Mouse (Mus musculus): Measurements from ENCODE around the gene Thsd7a.

The Thsd7a gene

DNA sequence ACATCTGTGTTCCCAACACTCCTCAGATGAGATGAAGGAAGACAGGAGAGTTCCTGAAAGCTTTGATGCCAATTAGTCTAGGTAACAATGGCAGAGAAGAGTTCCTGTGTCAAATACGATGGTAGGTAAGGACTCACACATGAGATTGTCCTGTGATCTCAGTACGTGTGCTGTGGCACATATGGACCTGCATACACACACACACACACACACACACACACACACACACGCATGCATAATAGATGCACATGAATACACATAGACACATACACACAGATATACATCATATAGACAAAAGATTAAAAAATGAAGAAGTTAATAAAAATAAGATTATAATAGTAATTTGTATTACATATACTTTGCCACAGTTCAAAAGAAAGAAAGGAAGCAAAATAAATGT is 56.0 kb downstream of the Thsd7a start:
- no peak for DNase-seq (ENCODE audit: low spot score in 2 of 2)

DNA sequence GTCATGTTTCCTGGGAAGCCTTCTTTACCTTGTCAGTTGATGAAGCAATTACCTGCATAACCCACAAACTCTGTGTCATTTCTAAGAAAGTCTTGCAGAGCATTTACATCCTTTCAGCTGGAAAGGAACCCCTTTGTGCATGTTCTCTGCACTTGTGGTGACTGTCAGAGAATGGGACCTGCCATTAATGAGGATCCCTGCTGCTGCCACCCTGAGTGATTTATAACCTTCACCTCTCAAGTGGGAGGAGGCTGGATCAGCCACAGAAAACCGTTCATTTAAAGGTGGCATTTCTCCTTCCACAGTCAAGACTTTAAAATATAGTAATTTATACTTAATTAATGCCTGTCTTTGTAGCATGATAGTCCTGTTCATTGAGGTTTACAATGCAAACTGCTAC is 99.6 kb downstream of the Thsd7a start:
- DNase-seq (ENCODE audit: low spot score in 2 of 2) = no peak

DNA sequence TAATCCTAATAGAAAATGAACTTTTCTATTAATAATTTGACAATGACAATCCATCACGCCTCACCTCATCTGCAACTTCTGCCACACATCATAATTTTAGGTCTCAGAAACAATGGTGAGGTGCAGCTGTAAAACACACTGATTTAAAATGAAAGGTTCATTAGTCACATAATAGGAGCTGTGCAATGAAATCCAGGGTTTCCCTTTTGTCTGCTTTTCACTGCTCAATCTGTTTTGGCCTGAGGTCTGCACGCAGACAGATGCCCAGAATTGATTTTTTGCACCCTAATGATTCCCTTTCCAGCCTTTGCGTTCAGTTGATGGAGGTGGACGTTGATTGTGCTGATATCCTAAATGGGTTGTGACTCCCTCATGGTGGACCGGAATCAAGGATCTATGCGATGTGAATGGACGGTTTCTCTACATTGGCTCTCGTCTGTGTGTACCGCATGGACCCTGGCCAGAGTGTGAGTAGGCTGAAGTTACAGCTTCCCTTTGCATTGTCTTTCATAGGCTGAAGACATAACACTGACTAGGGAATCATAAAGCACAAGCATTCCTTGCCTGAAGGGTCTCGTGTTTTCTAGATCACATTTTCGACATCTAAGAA is 120.5 kb downstream of the Thsd7a start:
- DNase-seq (ENCODE audit: low spot score in 2 of 2) = no peak

DNA sequence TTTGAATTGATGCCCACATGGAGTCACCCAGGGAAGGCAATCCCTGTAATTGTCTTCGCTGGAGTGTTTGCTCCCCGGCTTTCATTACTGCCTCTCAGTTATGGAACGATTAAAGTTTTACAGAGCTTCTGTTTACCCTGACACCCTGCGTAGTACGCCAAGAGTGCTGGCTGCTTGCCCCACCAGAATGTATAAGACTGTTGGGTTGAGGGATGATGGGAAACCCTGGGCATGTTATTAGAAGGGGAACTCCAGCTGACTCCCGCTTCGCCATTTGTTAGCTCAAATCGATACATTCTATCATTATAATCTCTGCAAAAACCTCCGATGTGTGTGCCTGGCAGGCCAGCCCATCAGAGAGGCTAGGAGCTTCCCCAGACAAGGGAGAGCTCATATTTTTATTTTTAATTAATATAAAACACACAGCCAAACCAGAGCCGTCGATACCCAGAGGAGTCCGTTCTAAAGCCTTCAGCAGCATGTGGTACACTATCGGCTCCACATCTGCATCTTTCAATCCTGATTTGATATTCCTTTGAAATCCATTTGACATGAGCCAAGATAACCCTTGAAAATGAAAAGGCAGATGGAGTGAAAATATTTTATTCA is 142.5 kb downstream of the Thsd7a start:
- no peak for DNase-seq (ENCODE audit: low spot score in 2 of 2)

DNA sequence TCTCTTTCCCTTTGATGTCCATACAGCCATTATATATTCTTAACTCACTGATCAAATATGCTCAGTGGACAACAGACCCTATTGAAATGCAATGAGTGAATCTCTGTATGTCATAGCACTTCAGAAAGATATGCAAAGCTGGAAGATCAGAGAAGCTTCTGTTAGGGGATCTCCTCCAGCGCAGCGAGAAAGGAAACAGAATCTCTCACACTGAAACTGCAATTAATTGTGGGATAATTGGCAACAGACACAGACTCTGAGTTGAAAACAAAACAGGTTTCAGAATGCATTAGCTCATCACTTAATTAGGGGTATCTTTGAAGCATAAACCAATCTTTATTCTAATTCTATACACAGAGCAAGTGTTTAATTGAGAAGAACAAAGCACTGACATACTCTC is 146.3 kb downstream of the Thsd7a start:
- DNase-seq (ENCODE audit: low spot score in 2 of 2) = no peak

DNA sequence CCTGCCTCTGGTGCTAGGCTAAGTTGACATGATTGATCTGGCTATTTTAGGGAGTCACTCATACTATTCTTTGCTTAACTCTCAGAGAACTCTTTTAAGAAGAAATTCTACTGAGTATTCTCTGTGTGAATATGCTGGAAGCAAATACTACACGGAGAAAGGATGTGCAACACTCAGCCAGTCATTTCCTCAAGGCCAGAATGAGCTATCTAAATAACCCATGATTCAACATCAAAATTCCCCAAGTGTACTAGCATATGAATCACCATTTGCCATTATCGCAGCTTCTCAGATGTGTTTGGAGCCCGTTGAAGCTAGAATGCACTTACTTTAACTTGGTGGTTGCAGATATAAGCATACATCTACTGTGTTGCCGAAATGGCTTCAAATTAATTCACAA is 147.0 kb downstream of the Thsd7a start:
- DNase-seq (ENCODE audit: low spot score in 2 of 2) = no peak

DNA sequence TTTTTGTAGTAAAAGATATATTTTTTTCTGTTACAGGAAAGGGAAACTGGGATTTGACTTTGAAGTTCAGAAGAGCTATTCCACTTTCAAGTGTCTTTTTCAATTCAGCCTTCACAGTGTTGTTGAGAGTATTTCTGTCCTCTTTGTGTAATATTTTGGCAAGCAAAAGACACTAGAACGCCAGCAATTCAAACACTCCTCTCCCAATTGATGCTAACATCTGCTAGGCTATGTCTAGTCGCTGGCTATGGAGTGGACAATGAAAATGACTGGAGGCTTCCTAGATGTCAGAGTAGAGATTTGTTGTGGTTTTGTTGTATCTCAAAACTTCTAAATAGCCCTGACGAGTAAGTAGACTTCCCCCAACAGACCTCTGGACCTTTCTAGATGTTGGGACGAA is 164.8 kb downstream of the Thsd7a start:
- no peak for DNase-seq (ENCODE audit: low spot score in 2 of 2)

DNA sequence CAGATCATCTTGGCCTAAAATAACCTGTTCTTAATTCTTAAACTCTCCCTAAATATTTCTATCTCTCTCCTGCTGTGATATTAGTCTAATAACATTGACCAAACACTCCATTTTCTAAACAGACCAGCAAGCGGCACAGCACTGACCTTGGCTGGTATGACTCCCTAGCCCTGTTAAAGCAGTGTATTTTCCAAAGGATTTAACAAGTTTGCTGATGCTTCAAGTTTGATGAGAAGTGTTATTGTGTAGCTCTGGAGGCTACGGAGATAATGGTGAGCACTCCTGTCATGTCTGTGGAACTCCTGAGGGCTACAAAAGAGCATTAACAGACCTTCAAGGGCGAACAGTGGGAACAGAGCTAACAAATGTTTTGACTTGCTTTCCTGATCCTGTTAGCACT is 168.1 kb downstream of the Thsd7a start:
- DNase-seq (ENCODE audit: low spot score in 2 of 2) = no peak

DNA sequence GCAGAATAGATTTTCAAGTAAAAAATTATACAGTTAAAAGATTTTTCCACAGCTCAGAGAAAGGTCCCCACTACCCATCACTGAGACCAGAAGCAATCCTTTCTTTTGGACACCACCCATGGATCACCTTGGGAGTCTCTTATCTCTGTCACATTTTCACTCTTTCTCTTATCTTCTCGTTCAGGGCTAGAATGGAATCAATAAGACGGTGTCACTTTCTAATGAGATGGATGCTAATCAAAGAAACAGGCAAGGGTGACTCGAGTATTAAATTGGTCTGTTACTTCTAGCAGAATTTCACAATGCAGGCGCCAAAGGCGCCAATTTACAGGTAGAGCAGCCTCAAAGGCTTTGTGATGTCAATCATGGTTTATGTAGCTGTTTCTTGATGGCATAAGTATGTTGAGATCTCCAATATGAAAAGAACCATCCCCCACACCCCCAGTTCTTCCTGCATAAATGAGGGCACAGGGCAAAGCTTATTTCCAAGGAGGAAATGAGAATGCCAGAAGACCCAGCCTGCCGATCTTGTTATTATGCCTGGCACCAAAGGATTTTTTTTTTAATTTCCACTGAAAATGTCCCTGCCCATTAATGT is 173.5 kb downstream of the Thsd7a start:
- no peak for DNase-seq (ENCODE audit: low spot score in 2 of 2)

DNA sequence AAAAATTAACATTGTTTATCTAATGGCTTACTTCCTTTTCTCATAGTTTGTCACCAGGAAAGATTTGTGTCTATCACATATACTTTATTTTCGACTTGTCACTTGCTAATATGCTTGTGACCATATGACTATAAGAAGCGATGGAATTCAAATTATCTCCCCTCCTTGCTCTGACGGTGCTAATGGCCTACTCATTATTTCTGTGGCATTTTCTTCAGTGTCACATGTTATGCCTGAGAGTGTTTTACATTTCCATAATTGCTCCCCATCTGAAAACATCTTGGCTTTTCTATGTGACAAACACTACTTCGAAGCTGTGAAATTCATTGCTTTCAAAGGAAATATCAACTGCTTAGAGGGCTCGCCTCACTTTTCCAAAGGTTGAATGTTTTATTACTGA is 177.0 kb downstream of the Thsd7a start:
- DNase-seq (ENCODE audit: low spot score in 2 of 2) = no peak

DNA sequence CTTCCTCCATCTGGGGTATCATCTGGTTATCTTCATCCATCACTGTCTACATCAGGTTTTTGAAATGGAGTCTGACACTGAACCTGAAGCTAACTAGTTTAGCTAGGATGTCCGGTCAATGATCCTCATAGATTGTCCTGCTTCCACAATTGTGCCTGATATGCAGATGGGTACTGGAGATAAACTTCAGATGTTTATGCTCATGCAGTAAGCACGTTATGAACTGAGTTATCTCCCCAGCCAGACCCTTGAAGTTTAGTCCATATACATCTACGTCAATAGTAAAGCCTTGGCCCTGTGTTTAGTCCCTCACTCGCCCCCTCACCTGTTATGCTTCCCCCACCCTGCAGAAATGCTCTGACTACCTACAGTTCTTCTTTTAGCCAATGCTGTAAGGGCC is 184.1 kb downstream of the Thsd7a start:
- DNase-seq (ENCODE audit: low spot score in 2 of 2) = no peak

DNA sequence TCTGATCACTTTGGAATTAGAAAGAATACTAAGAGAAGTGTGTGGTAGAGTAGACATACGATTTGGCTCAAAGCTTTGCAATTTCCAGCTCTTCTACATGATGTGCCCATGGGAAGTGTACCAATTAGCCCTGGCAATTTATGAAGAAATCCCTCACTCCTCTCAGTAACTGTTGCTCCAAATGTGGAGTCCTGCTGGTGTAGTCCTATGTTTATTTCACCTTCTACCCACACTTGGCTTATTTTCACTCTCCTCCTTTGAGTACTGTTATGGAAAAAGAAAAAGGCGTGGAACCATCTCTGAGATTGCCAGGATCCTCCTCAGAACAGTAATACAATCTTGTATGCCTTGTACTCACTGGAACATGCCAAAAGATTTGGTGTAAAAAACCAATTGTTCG is 186.9 kb downstream of the Thsd7a start:
- no peak for DNase-seq (ENCODE audit: low spot score in 2 of 2)

DNA sequence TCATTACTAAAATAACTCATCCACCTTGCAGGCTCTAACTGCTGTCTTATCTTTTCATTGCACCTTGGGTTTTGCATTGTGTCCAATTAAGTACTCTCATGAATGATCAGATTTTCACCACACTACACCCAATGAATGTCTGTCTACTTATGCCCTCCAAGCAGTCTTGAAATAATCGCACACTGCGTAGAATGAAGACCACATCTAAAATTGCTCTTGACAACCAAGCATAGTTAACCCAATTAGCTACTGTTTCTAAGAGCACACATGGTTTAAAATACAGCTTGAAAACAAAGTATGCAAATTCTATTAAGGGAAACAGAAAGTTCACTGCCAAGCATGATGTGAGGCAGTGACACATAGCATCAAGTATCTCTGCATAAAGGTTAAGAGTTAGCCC is 188.7 kb downstream of the Thsd7a start:
- no peak for DNase-seq (ENCODE audit: low spot score in 2 of 2)

DNA sequence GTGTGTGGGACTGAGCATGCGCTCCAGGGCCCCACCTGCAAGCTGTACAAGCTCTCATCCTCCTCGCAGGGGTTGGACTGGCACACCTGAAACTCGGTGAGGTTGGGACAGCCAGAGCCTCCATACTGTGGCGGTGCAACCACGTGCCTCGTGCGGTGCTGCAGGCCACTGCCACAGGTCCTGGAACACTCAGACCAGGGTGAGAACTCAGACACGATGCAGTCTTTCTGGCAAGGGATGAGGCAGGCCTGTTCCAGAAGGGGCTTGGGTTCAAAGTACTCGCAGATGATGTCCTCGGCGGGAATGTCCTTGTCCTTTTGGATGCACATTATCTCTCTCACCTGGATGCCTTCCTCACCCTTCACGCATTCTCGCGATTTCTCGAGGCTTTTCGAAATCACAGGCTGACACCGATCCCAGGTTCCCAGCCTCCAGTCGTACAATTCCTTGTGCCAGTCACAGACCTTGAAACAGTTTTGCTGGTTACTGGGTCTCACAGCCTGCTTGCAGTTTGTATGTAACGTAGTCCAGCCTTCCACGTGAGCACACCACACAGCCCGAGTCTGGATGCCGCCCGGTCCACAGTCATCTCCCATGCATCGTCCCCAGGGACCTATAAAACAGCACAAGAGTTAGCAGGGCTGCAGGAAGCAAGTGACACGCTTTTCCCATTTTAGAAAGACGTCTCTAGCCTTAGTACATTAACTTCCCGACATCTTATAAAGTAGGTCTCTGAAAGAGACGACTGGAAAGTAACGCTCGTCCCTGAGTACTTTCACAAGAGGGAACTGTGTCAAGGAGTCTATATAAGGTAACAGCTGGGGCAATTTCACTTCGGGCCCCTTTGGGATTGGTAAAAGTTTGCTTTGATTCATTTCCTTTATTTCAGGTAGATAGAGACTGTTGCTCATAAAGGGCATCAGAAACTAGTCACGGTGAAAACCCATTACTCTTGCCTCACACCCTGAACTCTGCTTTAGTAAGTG is 193.8 kb downstream of the Thsd7a start:
- no peak for DNase-seq (ENCODE audit: low spot score in 2 of 2)

DNA sequence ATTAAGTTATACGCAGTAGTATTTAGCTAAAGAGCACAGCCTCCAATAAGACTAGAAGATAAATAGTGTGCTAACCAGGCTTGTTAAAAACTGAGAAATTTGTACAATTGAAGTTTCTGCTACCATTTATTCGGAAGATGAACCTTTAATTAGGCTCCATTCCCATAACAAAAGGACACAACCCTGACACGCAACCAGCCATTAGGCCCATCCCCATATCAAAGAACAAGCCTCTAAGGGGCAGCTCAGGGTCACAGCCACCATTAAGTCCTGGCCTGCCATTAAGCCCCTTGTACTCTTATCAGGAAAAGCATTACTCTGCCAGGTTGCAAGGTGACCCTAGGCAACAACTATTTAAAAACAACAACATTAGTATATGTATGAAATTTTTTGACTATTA is 198.0 kb downstream of the Thsd7a start:
- no peak for DNase-seq (ENCODE audit: low spot score in 2 of 2)

DNA sequence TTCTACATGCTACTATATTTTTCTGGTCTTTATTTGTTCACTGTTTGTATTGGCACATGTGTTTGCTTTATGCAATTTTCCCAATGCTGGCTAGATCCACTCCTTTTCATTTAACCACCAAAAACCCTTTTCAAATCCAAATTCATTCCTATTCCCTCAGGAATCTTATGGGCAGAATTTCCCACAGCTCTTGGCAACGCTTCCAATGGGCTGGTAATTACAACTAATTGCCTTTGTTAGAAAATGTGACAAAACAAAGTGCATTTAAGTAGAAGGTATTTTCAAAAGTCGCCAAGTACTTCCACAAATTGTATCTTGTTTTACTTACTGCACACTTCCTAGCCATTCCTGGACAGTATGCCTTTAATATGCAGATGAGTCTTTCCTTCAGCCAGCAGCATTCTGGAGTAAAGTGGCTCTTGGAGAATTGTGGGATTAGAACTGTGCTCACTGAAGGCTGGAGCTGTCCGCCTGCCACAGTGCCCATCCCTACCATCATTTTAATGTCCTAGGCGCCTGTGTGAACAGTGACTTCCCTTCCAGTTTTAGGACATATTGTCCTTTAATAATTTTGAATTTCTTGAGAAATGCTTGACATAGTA is 199.1 kb downstream of the Thsd7a start:
- no peak for DNase-seq (ENCODE audit: low spot score in 2 of 2)

DNA sequence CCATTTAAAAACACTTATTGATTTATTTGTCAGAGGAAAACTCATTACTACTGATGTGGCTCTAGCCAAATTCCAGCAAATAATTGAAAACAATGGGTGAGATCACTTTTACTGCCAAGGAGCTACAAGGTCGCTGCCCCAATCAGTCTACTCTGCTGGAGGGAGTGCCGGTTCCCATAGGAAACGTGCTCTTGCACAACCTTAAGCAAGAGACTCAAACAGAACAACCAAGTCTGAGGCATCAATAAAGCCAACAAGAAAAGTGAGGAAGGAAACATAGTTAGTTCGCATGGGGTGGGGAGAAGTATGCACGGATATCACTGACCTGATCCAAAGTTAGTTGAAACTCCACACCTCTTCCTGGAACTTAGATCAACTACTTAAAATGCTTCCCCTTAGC is 205.1 kb downstream of the Thsd7a start:
- no peak for DNase-seq (ENCODE audit: low spot score in 2 of 2)

DNA sequence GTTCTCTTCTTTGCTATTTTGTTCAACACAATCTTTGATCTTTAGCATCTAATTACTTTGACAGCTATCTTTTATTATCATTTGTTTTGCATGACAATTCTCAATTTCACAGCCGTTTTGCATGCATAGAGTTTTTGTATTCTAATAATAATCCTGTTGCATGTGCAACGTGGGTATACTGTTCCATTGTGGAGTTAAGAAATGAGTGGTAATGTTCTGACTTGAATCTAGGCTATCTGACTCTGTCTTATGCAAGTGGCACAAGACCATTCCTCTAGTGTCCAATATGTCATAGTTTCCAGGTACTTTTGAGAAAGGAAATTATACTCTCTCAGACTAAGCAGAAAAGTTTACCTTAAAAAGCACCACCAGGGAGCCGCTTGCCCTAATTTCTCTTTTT is 206.7 kb downstream of the Thsd7a start:
- no peak for DNase-seq (ENCODE audit: low spot score in 2 of 2)

DNA sequence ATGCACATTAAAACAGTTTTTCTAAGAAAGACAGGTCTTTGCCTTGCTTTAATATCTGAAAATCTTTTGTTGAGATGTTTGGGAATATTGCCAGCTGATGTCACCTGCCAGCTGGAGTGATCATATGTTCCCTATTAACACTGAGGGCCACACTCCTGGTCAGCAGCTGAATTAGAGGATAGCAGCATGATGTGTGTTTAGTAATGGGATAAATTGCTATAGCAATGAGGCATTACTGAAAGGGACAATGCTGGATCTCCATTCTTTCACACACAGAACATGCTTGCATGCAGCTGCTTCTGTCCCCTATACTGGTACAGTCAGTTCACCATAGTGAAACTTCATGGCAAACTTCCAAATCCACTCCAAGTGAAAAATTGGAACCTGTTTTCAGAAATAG is 230.1 kb downstream of the Thsd7a start:
- no peak for DNase-seq (ENCODE audit: low spot score in 2 of 2)

DNA sequence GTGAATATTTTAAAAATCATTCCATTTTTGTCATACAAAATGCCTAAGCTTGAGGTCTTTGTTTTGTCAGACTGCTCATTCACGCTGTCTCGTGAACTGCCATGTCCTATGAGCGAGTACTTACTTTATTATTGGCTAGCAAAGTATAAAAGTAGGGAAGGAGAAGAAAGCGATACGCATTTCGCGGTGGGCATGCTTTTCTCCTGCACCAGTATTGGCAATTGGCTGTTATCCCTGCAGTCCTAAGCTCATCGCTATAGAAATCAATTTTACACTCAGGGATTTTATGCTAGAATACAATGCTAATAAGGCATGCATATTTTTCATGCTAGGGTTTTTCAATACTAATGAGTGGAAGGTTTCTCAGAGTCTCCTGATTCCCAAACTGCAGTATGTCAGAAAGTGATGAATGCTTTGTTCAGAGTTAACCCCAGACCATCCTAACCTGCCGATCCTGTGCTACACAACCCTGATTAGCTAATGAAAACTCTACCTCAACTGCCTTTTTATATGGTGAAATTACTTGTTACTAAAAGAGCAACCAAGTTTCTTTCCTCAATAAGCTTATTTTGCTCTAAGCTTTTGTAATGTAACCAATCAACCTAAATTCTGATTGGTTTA is 230.8 kb downstream of the Thsd7a start:
- DNase-seq (ENCODE audit: low spot score in 2 of 2) = no peak

DNA sequence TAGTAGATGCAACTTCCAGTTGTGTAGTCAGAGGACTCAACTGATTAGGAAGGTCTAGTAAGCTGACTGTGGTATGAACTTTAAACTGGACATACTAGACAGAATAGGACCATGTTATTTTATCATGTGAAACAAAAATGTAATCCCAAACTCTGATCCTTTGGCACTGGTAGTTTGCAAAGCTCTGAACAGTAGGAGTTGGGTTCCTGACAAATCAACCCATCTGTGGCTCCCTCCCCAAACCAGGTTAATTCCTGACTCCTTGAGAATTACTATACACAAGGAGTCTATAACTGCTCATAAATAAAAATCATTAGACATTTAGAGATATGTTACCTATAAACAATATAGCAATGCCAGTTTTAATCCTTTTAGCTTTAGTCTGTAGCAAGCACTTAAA is 231.5 kb downstream of the Thsd7a start:
- no peak for DNase-seq (ENCODE audit: low spot score in 2 of 2)

DNA sequence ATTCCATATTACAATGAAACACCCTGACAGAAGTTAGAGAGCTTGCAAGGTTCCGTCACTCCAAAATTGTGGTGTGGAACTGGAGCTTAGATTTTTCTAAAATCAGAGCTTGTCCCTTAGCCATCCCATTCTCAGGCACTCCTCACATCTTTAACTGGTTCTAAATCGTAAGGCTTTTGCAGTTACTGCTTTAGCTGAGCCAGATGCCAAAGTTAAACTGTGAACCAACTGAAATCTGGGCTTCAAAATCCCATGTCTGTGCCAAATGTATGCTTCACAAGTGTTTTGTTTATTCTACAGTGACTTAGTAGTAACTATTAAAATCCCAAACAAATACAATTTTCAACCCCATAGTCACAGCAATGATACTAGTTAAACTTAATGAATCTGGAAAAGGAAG is 242.3 kb downstream of the Thsd7a start:
- no peak for DNase-seq (ENCODE audit: low spot score in 2 of 2)
